Mouse (Mus musculus) spleen, adult 2 months (tissue): ENCODE measurements around the gene Zkscan2.

Experiments
- CTCF ChIP-seq: fragments of 200-500 bp; IDR thresholded peaks from 2 replicates; pipeline ENCODE4 v1.5.1; 2011; ENCODE audit warnings: mild to moderate bottlenecking, inconsistent platforms; ENCODE audit not compliant: insufficient read depth, insufficient read length, insufficient replicate concordance; ENCODE audit errors: extremely low read depth
- POLR2A ChIP-seq: fragments of 200-500 bp; IDR thresholded peaks from 2 replicates; pipeline ENCODE4 v1.6.1; 2011; ENCODE audit warnings: low read depth, low read length, inconsistent platforms

DNA sequence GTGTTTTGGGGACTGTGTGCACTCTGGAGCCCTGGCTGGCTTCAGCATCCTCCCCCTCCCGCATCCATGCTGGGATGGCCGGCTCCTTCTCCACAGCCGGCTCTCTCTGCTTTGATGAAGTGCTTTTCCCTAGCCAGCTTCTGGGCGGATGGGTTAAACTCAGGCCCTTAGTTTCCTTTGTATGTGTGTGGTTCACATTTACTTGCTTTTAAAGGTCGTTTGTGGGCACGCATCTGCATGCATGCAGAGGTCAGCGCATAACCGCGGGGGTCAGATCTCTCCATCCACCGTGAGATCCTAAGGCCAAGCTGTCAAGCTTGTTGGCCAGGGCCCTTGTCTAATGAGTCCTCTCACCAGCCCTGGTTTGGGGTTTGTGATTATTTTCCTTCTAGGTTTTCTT is 50.6 kb downstream of the Zkscan2 start:
- TF ChIP-seq POLR2A (no peak), CTCF (no peak)
